Mouse (Mus musculus) right cerebral cortex, adult 2 months (tissue): ENCODE results near the gene Nectin4.

Experiments
- DNase-seq, 2 experiments: peaks; one replicate each; pipeline ENCODE4 v3.0.0; 2021 to 2022; ENCODE audit warnings: low spot score in 2 of 2

Gene Nectin4

DNA sequence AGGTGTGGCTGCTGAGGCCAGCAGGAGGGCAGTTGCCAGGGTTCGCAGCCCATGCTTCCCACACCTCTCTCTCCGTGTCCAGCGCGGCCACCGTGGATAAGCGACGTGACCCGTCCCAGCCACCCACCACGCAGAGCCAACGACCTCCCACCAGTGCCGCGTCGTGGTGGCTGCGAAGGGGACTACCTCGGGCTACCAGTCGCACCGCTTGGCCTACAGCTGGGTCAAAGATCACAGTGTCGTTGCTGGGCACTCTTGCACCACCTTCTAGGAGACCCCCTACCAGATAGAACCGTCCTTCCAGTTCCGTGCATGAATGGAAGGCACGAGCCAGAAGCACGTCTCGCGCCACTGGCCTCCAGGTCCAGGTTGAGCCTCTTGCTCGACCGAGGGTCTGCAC, 9.6 kb upstream of the Nectin4 start:
- DNase-seq, result peak in 1 of 2 experiments; percentile 37

- DNase-seq, result peak; percentile 86 to 90
These were observed 9.2 kb upstream of the Nectin4 start, which contains the start of gene Klhdc9 for GRCm38 (mm10) chr1:171360656-171361055. TSS of gene Klhdc9 (minus strand) at chr1:171360798.

GRCm38 (mm10) chr1:171361106-171362103, 8.5 kb upstream of the Nectin4 start:
- DNase-seq, result peak; percentile 73 to 82

- no peak for DNase-seq
These were observed 4.0 kb upstream of the Nectin4 start for GRCm38 (mm10) chr1:171365934-171366333.

- no peak for DNase-seq
These were observed 3.0 kb downstream of the Nectin4 start for GRCm38 (mm10) chr1:171372880-171373279.

DNA sequence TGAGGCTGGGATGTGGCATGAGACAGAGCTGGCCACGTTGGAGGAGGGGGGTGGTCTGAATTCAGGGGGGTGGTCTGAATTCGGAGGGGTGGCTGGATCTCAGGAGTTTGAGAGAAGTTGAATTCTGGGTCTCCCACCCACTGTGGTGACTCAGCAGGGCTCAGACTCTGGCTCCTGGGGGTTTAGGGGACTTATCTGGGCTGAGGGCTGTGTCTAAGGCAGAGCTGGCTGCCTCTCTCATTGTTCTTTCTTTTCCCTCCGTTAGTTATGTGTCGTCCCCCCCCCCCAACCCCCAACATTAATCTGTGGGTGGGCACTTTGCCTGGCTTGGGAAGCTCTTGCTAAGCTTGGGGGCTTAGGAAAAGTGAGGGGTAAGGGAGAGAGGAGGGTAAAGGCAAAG, 4.0 kb downstream of the Nectin4 start:
- no peak for DNase-seq

DNA sequence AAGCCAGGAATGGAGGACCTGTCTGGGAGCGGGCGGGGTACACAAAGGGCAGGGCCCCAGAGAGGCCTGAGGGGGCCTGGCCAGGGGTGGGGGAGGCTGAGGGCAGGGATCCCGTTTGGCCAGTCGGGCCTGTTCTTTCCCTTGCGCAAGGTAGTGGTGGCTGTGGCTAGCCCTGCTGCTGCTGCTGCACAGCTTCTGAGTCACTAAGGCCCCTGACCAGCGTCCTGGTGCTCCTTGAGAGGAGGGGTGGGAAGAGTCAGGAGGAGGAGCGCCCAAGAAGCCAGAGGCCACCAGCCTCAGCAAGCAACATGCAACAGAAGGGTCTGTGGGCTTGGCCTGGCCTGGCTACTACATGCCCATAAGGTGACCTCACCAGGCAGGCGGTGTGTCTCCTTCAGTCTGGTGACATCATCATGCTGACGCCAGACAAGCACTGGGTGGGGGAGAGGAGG, 5.8 kb downstream of the Nectin4 start:
- DNase-seq, result no peak

DNA sequence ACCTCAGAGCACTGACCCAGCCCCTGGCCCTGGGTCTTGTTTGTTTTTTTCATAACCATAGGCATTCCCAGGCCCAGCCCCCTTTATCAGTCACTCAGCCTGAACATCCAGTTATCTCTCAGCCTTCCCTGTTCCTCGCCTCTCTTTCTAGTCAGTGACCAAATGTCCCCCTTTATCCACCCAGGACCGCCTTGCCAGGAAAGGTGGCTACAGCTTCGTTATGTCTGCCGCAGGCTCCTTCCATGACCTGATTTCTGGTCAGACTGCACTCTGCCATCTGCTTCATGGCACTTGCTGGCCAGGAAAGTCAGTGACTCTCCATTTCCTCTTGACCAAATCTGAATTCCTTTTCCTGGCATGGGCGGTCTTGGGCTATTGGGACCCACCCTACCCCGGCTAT, 8.4 kb downstream of the Nectin4 start:
- DNase-seq, result no peak

DNA sequence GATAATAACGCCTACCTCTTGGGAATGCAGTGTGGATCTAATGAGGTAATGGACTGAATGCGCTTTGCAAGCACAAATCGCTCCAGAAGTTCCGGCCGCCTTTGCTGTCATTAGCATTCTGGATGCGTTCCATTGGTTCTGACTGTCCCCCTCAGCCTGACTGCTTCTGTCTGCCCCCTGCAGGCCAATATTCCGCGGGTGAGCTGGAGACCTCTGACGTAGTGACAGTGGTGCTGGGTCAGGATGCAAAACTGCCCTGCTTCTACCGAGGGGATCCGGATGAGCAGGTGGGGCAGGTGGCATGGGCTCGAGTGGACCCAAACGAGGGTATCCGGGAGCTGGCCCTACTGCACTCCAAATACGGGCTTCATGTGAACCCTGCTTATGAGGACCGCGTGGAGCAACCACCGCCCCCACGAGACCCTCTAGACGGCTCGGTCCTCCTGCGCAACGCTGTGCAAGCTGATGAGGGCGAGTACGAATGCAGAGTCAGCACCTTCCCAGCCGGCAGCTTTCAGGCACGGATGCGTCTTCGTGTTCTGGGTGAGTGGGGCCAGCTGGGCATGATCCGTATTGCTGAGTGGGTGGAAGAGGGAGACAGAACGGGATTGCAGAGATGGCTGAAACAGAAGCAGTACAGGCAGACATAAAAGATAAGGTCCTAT, 10.2 kb downstream of the Nectin4 start:
- peak; percentile 72 to 78 for DNase-seq

DNA sequence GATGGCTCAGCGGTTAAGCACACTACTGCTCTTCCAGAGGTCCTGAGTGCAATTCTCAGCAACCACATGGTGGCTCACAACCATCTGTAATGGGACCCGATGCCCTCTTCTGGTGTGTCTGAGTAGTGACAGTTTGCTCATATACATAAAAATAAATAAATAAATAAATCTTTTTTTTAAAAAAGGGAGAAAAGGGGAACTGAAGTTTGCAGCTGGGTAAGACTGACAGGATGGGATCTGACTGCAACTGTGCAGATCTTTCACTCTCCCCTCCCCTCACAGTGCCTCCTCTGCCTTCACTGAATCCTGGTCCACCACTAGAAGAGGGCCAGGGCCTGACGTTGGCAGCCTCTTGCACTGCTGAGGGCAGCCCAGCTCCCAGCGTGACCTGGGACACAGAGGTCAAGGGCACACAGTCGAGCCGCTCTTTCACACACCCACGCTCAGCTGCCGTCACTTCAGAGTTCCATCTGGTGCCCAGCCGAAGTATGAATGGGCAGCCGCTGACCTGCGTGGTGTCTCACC, 12.3 kb downstream of the Nectin4 start:
- DNase-seq, result no peak

GRCm38 (mm10) chr1:171384361-171384760, 14.5 kb downstream of the Nectin4 start:
- no peak for DNase-seq

DNA sequence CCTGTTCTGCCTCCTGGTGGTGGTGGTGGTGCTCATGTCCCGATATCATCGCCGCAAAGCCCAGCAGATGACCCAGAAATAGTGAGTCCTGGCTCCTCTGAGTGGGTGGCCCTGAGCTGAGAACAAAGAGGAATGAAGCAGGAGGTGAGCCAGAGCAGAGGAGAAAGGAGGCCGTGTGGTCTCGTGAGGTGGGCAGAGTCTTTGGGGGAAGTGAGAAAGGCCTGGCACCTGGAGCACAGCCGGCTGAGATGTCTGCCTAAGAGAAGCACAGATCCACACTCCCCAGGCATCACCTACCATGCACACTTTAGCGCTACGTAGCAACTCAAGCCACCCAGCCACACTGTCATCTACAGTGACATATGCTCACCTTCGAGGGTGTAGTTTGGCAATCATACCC, 15.3 kb downstream of the Nectin4 start:
- no peak for DNase-seq

DNA sequence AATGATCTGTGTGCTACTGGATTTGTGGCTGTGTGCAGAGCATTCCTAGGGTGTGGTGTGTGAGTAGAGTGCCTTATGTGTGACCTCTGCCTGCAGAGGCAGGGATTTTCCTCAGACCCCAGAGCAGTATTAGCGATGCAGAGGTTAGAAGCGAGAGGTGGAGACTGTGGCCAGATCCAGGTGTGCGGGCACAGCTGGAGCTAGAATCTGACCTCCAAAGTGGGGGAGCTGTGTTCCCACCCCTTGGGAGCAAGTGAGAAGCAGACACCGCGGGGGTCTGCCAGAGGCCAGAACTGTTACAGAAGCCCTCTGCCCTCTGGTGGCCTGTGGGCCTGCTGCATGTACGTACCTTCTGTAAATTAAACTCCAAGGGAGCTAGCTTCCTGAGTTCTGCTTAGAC, 17.2 kb downstream of the Nectin4 start:
- no peak for DNase-seq

GRCm38 (mm10) chr1:171388376-171389102, 18.6 kb downstream of the Nectin4 start, which contains the start of gene Arhgap30:
TSS of gene Arhgap30 (plus strand) at chr1:171388954.
- DNase-seq, result no peak

DNA sequence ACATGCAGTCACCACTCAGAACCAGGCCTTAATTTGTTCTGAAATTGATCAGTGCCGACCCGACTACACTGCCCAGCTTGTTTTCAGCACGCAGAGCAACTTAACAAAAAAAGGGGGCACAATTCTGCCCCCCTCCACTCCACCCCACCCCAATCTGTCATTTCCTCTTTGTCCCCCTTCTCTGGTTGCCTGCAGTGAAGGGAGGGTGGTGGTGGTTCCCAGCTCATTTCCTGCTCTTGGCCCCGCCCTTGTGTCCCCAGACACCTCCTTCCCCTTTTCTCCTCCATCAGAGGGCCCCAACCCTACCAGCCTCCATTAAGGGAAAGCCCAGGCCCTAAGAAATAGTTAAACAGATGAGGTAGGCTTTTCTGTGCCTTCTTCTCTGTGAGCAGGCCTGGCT, 20.2 kb downstream of the Nectin4 start:
- DNase-seq, result no peak

- no peak for DNase-seq
These were observed 31.9 kb downstream of the Nectin4 start for GRCm38 (mm10) chr1:171401821-171402220.

DNA sequence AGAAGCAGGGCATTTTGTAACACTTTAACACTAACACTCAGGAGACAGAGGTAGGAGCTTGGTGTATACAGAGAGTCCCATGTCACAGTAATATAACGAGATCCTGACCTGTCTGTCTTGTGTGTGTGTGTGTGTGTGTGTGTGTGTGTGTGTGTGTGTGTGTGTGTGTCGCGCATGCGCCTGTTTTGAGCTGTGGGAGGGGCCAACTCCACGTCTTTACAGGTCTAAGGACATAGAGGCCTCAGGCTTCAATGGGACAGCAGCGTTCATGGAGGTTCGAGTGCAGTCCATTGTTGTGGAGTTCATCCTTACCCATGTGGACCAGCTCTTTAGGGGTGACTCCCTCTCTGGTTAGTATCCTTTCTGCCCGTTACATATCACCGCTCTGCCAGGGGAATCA, 33.1 kb downstream of the Nectin4 start:
- DNase-seq, result no peak

DNA sequence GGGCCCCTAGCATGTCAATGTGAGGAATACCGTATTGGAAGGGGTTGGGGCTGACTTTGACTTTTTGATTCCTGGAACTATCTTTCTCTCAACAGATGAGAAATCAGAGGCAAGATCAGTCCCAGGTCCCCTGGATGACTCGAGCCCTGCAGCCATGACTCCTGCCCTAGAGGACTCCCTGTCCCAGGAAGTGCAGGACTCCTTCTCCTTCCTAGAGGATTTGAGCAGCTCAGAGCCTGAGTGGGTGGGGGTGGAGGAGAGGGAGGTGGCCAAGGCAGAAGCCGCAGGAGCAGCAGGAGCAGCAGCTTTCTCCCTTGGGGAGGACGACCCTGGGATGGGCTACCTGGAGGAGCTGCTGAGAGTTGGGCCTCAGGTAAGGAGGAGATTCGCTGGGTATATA, 37.4 kb downstream of the Nectin4 start:
- no peak for DNase-seq

GRCm38 (mm10) chr1:171410231-171410630, 40.3 kb downstream of the Nectin4 start:
- no peak for DNase-seq

- DNase-seq, result peak; percentile 94 to 96
These were observed 41.1 kb downstream of the Nectin4 start, which contains the start of gene Usf1 for GRCm38 (mm10) chr1:171410947-171411484. TSS of gene Usf1 (plus strand) at chr1:171411313.

- DNase-seq, result no peak
These were observed 41.6 kb downstream of the Nectin4 start for GRCm38 (mm10) chr1:171411492-171411941.
